Mouse (Mus musculus): ENCODE results near the gene Ngdn.
"Not testable (repeated sequence)": the region's sequence is repeated elsewhere in the genome, so short reads cannot be mapped to it uniquely, and the experiment has no call there.

Gene Ngdn

DNA sequence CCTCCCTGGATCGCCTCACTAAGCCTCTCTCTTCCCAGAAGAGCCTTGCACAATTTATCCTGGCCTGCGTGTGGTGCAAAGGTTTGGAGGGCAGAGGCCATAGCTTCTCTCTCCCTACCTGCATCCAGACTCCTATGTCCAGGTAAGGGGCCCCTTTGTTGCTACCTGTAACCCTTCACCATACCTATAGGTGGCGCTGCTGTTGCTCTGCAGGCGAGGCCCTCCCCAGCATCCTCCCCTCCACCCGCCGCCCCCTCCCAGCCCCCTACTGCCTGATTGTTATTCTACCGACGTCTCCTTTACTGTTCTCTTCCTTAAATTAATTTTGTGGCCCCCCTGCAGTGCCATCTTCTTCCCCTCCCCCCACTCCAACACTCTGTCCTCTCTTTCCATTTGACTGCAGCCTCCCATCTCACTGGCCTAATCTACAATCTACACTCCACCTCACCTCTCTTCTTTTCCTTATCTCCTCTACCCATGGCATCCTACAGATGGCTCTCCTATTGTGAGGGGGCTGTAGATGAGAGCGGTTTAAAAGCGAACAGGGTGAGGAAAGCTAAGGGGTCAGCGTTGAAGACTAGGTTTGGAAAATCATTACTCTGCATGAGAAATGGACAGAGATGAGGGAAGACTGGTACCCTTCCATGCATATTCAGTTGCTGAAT lies 13.9 kb downstream of the Ngdn start:
- DNase-seq (ENCODE audit: low read depth): no peak

DNA sequence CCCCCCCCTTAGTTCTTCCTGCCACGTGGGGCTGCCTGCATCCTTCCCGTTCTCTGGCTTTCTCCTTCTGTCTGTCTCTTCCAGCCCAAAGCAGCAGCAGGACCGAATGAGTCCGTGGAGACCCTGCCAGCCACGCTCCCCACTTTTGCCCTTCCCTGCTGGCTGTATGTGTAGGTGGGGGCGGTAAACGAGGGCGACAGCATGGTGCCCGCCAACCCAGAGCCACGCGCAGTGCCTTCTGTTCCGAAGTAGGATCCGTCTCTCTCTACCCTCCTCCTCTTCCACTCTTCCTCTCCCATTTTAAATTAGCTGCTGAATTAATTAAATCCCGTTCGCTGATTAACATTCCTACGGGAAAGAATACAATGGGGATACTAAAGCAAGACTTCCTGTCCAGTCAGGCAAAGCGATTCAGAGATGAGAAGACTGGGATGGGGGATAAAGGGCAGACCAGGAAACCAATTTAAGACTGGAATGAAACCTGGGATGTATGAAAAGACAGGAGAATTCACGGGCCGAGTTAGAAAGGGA lies 17.5 kb downstream of the Ngdn start:
- DNase-seq (ENCODE audit: low read depth): no peak

DNA sequence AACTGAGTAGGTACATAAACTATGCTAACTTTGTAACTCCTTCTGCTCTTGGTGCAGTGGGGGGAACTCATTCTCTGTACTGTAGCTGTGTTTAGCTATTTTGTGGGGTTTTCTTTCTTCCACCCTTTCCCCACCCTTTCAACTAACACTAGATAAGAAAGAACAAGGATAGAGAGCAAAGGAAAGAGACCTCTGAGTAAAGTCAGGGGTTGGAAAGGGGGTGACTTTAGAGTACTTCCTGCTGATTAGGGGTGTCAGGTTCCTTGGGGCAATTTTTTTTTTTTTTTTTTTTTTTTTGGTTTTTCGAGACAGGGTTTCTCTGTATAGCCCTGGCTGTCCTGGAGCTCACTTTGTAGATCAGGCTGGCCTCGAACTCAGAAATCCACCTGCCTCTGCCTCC lies 28.4 kb downstream of the Ngdn start:
- not testable (repeated sequence) for DNase-seq (ENCODE audit: low read depth)

DNA sequence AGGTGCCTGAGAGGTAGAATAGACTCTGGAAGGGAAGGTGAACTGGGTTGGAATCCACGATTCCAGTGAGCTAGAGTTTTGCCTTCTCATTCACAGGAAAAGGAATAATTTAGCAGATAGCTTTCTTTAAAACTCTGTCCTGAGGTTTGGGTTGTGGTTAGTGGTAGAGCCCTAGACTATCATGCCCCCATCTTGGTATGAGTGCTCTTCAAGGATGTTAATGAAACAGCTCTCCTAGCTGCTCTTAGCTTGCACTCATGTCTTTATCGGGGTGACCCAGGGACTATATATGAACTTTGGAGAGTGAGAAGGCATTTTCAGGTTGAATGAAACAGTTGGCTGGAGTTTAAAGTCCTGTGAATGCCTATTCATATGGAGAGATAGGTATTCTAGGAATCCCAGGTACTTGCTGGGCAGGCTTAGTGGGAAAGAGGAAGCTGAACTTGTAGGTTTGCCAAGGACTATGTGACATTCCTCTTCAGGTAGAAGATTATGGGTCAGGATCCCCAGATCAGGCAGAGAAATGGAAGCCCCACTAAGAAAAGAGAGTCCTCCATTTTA lies 32.8 kb downstream of the Ngdn start:
- DNase-seq (ENCODE audit: low read depth): no peak

DNA sequence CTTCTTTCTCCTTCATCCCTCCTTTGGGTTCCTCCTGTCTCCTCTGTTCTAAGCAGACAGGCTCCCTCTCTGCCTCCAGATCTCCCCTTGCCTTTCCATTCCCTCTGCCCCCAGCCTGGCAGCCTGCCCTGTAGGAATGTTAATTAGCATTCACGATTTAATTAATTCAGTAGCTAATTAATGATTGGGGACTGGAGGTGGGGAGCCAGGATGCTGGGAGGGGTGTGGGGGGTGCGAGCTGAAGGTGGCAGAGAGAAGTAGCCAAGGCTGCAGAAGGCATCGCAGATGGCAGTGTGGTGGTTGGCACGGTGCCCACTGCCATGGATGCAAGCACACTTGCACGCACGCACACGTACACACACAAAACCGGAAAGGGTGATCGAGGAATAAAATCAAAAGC lies 37.2 kb downstream of the Ngdn start:
- no peak for DNase-seq (ENCODE audit: low read depth)

DNA sequence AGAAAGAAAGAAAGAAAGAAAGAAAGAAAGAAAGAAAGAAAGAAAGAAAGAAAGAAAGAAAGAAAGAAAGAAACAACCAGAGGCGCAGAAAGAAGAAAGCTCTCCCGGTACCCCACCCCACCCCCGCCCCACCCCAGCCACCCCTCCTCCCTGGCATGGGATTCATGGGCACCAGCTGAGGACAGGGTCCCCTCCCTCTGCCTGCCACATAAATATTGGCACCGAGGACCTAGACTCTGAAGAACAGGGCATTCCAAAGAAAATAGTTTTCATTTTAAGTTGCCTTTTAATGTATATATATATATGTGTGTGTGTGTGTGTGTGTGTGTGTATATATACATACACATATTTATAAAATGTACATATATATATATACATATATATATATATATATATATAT lies 37.8 kb downstream of the Ngdn start:
- DNase-seq (ENCODE audit: low read depth): no peak

DNA sequence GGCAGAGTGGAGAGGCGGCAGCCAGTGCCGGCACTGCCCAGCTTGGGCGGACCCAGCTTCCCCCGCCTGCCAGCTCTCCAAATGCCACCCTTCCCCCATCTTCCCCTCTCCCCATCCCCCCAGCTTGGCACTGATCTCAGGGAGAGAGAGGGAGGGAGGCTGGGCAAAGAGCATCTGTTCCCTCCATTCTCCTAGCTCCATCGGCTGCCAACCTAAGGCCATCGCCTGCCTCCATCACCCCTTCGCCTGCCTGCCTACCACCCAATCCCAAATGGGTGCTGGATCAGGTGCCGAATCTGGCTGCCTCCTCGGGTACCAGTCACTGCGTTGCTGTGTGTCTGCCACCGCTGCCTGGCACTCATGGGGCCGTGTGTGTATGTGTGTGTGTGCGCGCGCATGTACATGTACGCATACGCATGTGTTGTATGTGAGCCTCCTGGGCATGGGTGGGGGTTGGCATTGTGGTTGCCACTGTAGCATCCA lies 38.5 kb downstream of the Ngdn start:
- DNase-seq (ENCODE audit: low read depth): no peak

DNA sequence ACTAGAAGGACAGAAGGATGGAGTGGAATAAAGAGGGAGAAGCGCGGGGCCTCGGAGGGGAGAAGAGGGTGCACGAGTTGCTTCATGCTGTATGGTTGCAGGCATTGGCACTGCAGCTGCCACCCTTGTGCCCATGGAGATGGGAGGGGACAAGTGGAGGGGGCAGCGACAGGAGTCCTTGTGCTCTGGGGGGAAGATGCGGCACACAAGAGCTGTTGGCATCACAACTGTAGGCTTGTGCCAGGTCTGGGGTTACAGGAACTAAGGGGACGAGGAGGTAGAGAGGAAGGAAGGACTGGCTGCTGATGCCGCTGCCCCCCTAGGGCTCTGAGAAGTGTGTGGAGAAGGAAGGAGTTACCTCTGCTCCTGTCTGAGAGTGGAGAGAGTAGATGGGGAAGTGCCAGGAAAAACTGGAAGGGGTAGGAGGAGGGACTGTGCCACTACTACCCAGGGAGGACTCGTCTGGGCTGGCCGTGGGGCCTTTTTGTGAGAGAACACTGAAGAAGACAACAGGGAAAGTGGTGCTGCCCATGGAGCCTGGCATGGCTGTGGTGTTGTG lies 39.0 kb downstream of the Ngdn start:
- no peak for DNase-seq (ENCODE audit: low read depth)

DNA sequence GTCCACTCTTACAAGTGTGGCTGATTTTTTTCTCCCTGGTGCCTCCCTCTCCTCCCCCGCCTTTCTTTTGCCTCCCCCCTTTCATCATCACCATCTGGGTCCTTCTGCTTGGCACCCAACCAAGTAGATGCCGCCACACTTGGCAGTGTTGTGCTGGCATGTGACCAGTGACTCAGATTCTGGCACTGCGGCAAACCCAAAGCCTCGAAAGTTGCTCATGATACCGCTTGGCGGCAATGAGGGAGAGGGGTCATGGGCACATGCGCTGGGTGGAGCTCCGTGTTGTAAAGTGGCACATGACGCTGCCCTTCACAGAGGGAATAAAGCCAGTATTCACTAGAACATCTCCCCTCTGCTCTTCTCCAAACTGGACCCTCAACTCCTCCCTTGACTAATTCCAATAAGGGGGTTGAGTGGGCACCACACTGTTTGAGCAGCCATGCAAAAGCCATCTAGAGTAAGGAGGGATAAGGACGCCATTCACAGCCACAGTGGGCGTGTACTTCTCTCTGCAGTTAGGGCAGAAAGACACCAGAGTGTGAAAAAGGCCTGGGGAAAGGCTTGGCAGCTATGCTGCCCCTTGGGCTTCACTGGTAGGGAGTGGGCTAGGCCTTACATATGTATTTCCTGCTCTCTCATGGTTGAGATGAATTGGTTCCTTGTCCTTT lies 40.0 kb downstream of the Ngdn start:
- no peak for DNase-seq (ENCODE audit: low read depth)

DNA sequence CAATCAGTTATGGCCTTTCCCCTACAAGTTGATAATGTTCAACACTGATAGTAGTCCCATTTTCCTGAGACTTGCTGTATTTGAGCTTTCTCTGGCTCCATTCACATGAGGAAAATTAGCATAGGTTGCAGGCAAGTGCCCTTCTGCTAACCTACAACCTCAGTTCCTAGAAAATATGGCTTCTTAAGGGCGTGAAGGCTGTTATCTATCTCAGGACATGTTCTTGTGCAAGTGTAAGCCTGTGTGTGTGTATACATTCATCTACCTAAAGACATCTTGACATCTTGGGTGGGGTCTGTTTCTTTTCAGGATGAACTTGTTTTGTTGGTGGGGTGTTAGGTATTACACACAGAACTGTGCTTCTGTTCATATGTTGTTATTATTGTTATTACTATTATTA lies 43.8 kb downstream of the Ngdn start:
- DNase-seq (ENCODE audit: low read depth): no peak

DNA sequence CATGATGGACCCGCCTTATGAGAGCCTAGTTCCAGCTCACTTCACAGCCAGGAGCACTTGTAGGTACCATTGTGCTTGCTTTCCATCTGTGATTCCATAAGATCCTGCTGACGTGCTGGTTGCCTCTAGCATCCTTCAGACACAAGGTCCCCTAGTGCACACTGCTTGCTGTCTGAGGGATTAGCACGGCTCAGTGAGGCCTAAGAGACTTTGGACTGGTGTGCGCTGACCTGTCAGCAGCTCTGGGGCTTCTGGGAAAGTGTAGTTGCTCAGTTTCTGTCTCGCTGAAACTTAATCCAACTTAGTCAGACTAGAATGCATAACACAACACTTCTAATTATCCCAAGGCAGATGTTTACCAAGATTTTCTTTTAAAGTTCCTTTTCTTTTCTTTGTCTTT lies 44.7 kb downstream of the Ngdn start:
- no peak for DNase-seq (ENCODE audit: low read depth)

DNA sequence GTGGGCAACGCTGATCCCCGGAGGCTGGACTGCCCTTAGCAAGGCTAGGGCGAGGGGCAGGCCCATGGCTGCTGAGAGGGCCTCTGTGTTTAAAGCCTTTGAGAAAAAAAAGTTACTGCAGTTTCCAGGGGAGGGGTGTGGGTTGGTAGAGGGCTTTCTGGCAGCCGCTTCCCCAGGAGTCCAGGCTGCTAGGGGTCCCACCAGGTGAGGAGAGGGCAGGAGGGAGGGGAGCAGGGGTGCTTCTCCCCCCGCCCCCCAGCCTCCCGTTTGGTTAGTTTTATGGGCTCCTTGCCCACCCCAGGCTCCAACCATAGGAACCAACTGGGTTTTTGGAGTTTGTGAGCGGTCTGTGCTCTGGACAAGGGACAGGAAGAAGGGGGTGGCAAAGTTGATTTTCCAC lies 46.6 kb downstream of the Ngdn start:
- DNase-seq (ENCODE audit: low read depth): no peak

DNA sequence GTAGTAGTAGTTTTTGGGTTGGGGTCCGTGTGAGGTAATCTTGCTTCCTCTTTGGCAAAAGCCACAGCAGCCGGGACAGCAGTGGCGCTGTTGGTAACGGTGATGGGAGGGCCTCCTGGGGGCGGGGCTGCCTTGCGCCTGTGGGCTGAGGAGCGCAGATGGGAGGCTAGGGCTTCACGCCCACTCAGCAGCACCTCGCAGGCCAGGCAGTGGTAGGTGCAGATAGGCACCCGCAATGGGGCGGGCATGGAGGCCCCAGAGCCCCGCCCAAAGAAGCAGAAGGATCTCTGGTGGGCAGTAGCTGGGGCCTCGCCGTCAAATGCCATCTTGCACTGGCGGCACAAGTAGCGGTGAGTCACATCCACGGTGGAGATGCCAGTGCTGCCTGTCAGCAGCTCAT lies 47.4 kb downstream of the Ngdn start:
- DNase-seq (ENCODE audit: low read depth): peak; percentile 80

DNA sequence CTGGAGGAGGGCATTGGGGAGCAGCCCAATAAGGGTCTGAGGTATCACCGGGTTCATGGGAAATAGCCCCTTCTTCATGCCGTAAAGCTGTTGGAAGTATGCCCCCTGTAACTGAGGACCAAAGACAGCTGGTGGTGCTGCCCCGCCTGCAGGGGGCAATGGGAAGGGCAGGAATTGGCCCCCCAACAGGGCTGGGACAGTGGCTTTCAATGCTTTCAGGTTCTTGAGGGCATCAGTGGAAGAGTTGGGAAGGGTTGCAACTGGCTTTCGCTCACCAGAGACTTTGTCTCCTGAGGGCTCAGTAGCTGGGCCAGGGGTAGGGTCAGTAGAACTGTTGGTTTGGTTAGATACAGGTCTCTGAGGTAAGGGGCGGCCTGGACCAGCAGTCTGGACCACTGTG lies 47.9 kb downstream of the Ngdn start:
- DNase-seq (ENCODE audit: low read depth): no peak

DNA sequence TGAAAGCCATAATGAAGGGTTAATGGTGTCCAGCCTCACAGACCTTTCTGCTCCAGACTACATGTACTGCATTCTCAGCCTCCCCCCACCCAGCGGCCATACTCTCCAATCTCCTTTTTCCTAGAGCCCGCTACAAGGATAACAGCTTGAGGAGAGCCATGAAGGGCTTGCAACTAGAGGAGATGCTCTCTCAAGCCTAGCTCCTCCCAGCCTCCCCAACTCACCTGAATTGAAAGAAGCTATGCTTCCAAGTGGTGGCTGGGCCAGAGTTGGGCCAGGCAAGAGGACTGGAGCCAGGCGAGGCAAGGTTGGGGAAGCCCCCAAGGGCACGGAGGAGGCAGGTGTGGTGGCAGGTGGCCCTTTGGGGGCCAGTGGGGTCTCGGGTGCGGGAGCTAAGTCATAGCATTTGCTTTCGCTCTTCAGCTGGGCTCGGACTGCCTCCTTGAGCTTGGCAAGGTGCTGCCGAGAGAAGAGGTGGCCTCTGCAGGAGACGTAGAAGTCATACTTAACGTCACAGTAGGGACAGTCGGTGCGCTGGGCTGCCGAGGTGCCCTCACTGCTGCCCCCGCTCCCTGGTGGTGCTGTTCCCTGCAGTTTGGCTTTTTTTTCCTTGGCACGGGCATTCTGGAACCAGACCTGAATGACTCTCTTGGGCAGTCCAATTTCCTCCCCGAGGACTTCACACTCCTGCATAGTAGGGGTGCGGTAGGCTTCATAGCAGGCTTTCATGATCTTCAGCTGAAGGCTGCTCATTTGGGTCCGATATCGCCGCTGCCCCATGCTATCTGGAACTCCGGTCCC lies 48.5 kb downstream of the Ngdn start:
- no peak for DNase-seq (ENCODE audit: low read depth)

DNA sequence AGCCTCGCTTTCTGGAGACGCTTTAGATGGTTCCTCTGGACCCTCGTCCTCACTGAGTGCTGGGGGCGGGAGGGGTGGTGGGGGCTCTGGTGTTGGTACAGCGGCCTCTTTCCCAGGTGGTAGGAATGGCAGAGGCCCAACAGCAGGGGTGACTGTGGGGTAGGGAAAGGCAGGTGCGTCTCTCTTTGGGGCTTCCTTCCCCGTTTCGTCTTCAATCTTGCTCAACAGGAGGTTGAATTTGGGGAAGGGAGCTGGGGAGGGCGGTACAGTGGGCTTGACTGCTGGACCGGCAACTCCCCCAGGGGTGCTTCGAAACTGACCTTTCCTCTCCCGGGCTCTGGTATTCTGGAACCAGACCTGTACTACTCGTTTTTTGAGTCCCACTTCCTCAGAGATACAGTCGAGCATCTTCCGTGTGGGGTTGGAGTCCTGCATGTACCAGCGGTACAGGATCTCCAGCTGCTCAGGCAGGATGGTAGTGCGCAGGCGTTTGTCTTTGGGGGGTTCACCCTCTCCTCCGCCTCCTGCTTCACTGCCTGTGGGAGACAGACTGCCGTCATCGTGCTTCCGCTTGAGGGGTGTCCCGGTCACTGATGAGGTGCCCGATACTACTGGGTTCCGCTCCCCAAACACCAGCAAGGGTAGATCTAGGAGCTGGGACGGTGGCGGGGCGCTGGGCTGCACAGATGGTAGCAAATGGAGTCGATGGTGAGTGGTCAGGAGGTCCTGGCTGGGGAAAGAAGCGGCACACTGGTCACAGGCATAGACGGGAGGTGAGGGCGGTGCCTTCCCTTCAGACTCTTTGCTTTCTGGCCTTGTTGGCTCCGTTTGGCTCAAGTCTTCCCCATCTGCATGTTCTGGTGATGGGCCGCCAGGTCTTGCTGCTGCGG lies 49.5 kb downstream of the Ngdn start:
- DNase-seq (ENCODE audit: low read depth): no peak

DNA sequence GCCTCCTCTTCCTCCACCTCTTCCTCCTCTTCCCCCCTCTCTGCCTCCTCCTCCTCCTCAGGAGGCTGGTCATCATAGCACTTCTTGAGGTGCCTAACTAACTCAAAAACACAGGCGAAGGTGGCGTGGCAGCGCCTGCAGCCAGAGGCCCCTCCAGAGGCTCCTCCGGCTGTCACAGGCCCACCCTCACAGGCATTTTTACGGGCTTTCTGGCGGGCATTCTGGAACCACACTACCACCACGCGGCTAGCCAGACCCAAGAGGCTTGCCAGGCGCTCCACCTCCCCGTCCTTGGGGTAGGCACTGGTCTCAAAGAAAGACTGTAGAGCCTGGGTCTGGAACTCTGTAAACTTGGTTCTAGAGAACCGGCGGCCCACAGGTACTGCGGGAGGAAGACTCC lies 50.1 kb downstream of the Ngdn start:
- no peak for DNase-seq (ENCODE audit: low read depth)

DNA sequence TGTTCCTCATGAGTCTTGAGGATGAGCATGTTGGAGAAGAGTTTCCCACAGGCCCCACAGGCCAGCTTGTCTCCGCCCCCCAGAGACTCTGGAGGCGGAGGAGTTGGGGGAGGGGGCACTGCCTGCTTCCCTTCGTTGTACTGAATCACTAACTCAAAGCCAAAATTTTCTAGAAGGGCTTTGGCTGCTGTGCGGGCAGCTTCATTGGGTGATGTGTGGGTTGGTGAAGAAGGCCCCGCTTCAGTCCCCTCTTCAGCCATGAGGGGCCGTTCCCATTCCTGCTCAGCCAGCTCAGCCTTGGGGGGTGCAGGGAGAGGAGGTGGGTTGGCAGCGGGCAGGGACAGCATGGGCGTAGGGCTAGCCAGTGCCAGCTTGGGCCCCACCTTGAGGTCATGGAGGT lies 50.8 kb downstream of the Ngdn start:
- no peak for DNase-seq (ENCODE audit: low read depth)

DNA sequence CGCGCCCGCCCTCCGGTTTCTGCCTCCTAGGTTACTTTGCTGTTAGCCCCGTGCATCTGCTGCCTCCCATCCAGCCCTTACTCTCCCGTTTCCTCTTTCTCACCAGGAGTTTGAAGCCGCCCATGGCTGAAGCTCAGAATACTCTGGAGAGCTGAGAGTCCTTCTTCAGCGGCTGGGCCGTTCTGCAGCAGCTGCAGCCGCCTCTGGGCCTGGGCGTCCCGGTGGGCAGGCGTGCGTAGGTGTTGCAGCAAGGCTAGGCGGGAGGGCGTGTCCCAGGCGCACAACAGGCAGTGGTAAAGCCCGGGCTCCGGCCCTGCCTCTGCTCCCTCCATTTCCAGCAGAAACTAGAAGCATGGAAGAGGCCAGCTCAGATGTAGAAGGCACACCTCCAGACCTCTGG lies 56.5 kb downstream of the Ngdn start:
- DNase-seq (ENCODE audit: low read depth): no peak
